Mouse (Mus musculus) embryonic facial prominence, embryonic 14.5 days (tissue): ENCODE data around the gene Rab3a. TPM values are rescaled to one million over a fixed set of nuclear protein-coding genes. Genes with fewer than 3 reads are reported as not detected.

Source experiments
- ATAC-seq: fragments of 200-750 bp; cut with Nextera tagmentation; 2 replicates; pipeline ENCODE4 v1.8.0; 2017; ENCODE audit warnings: low read depth, moderate number of reproducible peaks, moderate TSS enrichment
- DNase-seq: peaks from one replicate; pipeline ENCODE4 v3.0.0-alpha.2; 2015; ENCODE audit warnings: low spot score
- H3K27ac ChIP-seq: fragments of 300-500 bp; sonication (generic); replicated peaks from 2 replicates; pipeline ENCODE4 v1.5.1; 2014; ENCODE audit warnings: low read depth, mild to moderate bottlenecking, low read length, moderate library complexity
- H3K27me3 ChIP-seq: fragments of 300-500 bp; sonication (generic); replicated peaks from 2 replicates; pipeline ENCODE4 v1.6.1; 2014; ENCODE audit warnings: low read length; ENCODE audit not compliant: control insufficient read depth, insufficient read depth
- H3K36me3 ChIP-seq: fragments of 300-500 bp; sonication (generic); 2 replicates; pipeline ENCODE4 v1.6.1; 2014; ENCODE audit warnings: low read length, mixed read lengths; ENCODE audit not compliant: control insufficient read depth, insufficient read depth
- H3K4me1 ChIP-seq: fragments of 300-500 bp; sonication (generic); 2 replicates; pipeline ENCODE4 v1.6.1; 2014; ENCODE audit warnings: antibody characterized with exemption, low read length; ENCODE audit not compliant: control insufficient read depth, insufficient read depth
- H3K4me2 ChIP-seq: fragments of 300-500 bp; sonication (generic); 2 replicates; pipeline ENCODE4 v1.6.1; 2014; ENCODE audit warnings: low read depth, mild to moderate bottlenecking, low read length, moderate library complexity, mixed read lengths
- H3K4me3 ChIP-seq: fragments of 300-500 bp; sonication (generic); 2 replicates; pipeline ENCODE4 v1.5.1; 2014; ENCODE audit warnings: low read depth, mild to moderate bottlenecking, low read length
- H3K9ac ChIP-seq: fragments of 300-500 bp; sonication (generic); 2 replicates; pipeline ENCODE4 v1.6.1; 2014; ENCODE audit warnings: low read depth, mild to moderate bottlenecking, low read length, moderate library complexity, mixed read lengths
- H3K9me3 ChIP-seq: fragments of 300-500 bp; sonication (generic); 2 replicates; pipeline ENCODE4 v1.6.1; 2016; ENCODE audit warnings: low read length; ENCODE audit not compliant: control insufficient read depth
- WGBS: fragments of 180-500 bp; shearing (Covaris S2); extraction: QIAGEN DNeasy Blood & Tissue Kit; methylation state at CpG from one replicate; pipeline ENCODE4 v1.1.7; 2014; 5-methylcytosine and 5-hydroxymethylcytosine counted together
- polyA plus RNA-seq: library from polyadenylated mRNA; unstranded; fragments of >200 nt; fragmentation: Nextera tagmentation; extraction: Ambion mirVana; gene quantifications from 2 replicates; pipeline ENCODE4 v1.2.1, GENCODE M21; 2014

Gene Rab3a
- polyA plus RNA-seq, 1 experiment from 2014 or later = 39.0 TPM

- Histone ChIP-seq H3K4me1 (peaks cover 16% of the 10 kb centered on the region), H3K4me3 (peak overlapping the region; percentile 69), H3K4me2 (peak overlapping the region; percentile 99), H3K9me3 (no peaks in the 10 kb centered on the region), H3K9ac (peak overlapping the region; percentile 77), H3K27ac (peak overlapping the region; percentile 42; the same call in 1 of the 2 replicates), H3K36me3 (peaks cover 41% of the 10 kb centered on the region), H3K27me3 (no peaks in the 10 kb centered on the region)
- ATAC-seq = peak; percentile 4
- WGBS = 0% methylated on average over 19 of the region's 22 CpGs
- no peak for DNase-seq
Measured at GRCm38 (mm10) chr8:70760350-70760749, 5.9 kb downstream of the Rab3a start.

- ATAC-seq = peak; percentile 97
Measured at GRCm38 (mm10) chr8:70760775-70761406, 6.4 kb downstream of the Rab3a start, which contains the start of gene Mpv17l2. Gene Mpv17l2, minus strand, starts transcription at chr8:70760946.

GRCm38 (mm10) chr8:70762118-70762517, 7.6 kb downstream of the Rab3a start:
- H3K27me3 ChIP-seq = no peaks in the 10 kb centered on the region
- H3K27ac ChIP-seq = no peak overlapping the region
- peaks cover 18% of the 10 kb centered on the region for H3K4me1 ChIP-seq
- H3K4me3 ChIP-seq = no peak overlapping the region
- no peak overlapping the region for H3K9ac ChIP-seq
- no peaks in the 10 kb centered on the region for H3K9me3 ChIP-seq
- no peak for ATAC-seq
- WGBS = 90% methylated on average over 1 of the region's 1 CpGs
- no peak overlapping the region for H3K4me2 ChIP-seq
- no peak for DNase-seq
- H3K36me3 ChIP-seq = peaks cover 28% of the 10 kb centered on the region

More at GRCm38 (mm10) chr8:70760775-70761406, 6.4 kb downstream of the Rab3a start, which contains the start of gene Mpv17l2:
- H3K27ac ChIP-seq = peak within 1 kb of the TSS; percentile 42; the same call in 1 of the 2 replicates
- no peaks in the 10 kb centered on the region for H3K9me3 ChIP-seq
- H3K27me3 ChIP-seq = no peaks in the 10 kb centered on the region
- H3K9ac ChIP-seq = peak within 1 kb of the TSS; percentile 77
- H3K4me1 ChIP-seq = peaks cover 14% of the 10 kb centered on the region
- DNase-seq = peak; percentile 99
- peak within 1 kb of the TSS; percentile 99 for H3K4me2 ChIP-seq
- peaks cover 39% of the 10 kb centered on the region for H3K36me3 ChIP-seq
- under 1% methylated on average over 53 of the region's 55 CpGs for WGBS
- H3K4me3 ChIP-seq = peak within 1 kb of the TSS; percentile 69

- Histone ChIP-seq H3K9ac (no peak overlapping the region), H3K4me3 (no peak overlapping the region), H3K4me1 (peaks cover 18% of the 10 kb centered on the region), H3K9me3 (no peaks in the 10 kb centered on the region), H3K36me3 (peaks cover 26% of the 10 kb centered on the region), H3K27me3 (no peaks in the 10 kb centered on the region), H3K27ac (no peak overlapping the region), H3K4me2 (no peak overlapping the region)
- ATAC-seq (no peak), DNase-seq (no peak)
- WGBS = 2% methylated on average over 3 of the region's 3 CpGs
Measured at GRCm38 (mm10) chr8:70763354-70763753, 8.9 kb downstream of the Rab3a start.

- 81% methylated on average over 8 of the region's 8 CpGs for WGBS
- peaks cover 28% of the 10 kb centered on the region for H3K36me3 ChIP-seq
- no peak overlapping the region for H3K27ac ChIP-seq
- no peaks in the 10 kb centered on the region for H3K27me3 ChIP-seq
- ATAC-seq = no peak
- H3K9ac ChIP-seq = no peak overlapping the region
- H3K4me1 ChIP-seq = peaks cover 18% of the 10 kb centered on the region
- DNase-seq = no peak
- no peaks in the 10 kb centered on the region for H3K9me3 ChIP-seq
- H3K4me2 ChIP-seq = no peak overlapping the region
- H3K4me3 ChIP-seq = no peak overlapping the region
Measured at GRCm38 (mm10) chr8:70764026-70764425, 9.5 kb downstream of the Rab3a start.

- Histone ChIP-seq H3K4me2 (no peak overlapping the region), H3K9ac (no peak overlapping the region), H3K27me3 (no peaks in the 10 kb centered on the region), H3K9me3 (no peaks in the 10 kb centered on the region), H3K4me1 (peaks cover 17% of the 10 kb centered on the region), H3K36me3 (peaks cover 34% of the 10 kb centered on the region), H3K4me3 (no peak overlapping the region), H3K27ac (no peak overlapping the region)
- no peak for ATAC-seq
- WGBS = 91% methylated on average over 13 of the region's 13 CpGs
- DNase-seq = no peak
Measured at GRCm38 (mm10) chr8:70764676-70765075, 10.2 kb downstream of the Rab3a start.

GRCm38 (mm10) chr8:70765329-70765728, 10.8 kb downstream of the Rab3a start:
- peaks cover 41% of the 10 kb centered on the region for H3K36me3 ChIP-seq
- peak overlapping the region; percentile 86 for H3K4me2 ChIP-seq
- ATAC-seq (no peak), DNase-seq (no peak)
- no peaks in the 10 kb centered on the region for H3K9me3 ChIP-seq
- 78% methylated on average over 9 of the region's 9 CpGs for WGBS
- H3K27me3 ChIP-seq = no peaks in the 10 kb centered on the region
- H3K27ac ChIP-seq = no peak overlapping the region
- H3K9ac ChIP-seq = peak overlapping the region; percentile 56
- H3K4me3 ChIP-seq = peak overlapping the region; percentile 41
- H3K4me1 ChIP-seq = peaks cover 11% of the 10 kb centered on the region

GRCm38 (mm10) chr8:70765838-70766570, 11.5 kb downstream of the Rab3a start:
- 3% methylated on average over 30 of the region's 34 CpGs for WGBS
- H3K4me3 ChIP-seq = peak overlapping the region; percentile 41
- peak overlapping the region; percentile 56 for H3K9ac ChIP-seq
- no peak overlapping the region for H3K27ac ChIP-seq
- peaks cover 11% of the 10 kb centered on the region for H3K4me1 ChIP-seq
- no peaks in the 10 kb centered on the region for H3K27me3 ChIP-seq
- H3K4me2 ChIP-seq = peak overlapping the region; percentile 86
- DNase-seq (no peak), ATAC-seq (no peak)
- peaks cover 47% of the 10 kb centered on the region for H3K36me3 ChIP-seq
- no peaks in the 10 kb centered on the region for H3K9me3 ChIP-seq
